In the genomic region with DNA sequence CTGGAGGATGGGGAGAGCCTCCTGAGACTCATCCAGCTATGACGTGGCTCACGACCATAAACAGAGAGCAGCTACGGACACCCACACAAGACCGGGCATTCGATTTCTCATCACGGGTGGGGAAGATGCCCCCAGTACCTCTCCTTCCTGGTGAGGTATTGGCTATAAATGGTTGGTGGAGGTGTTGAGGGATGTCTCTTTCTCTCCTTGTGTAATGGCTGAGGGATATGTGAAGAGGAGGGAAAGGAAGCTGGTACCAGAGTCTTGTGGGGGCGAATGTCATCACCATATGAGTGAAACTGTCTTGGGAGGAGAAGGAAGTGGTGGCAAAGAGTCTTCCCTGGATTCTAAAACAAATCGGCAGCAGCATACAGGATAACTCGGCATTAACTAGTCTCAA, we compare ENCODE assay signal across 14 mouse cellular contexts.
"Had no signal": no experiment of that assay in that cellular context is flagged by ENCODE, and none has a peak within 500 bp of the region (broad histone marks: within the 10 kb centered on the region; RNA-seq: fewer than 3 reads in every experiment).

No protein-coding gene starts in this region.

- H3K4me1 ChIP-seq: neural tube, embryonic 12.5 days; neural tube, embryonic 13.5 days; stomach, embryonic 15.5 days had no signal

- H3K27me3 ChIP-seq: neural tube, embryonic 12.5 days; neural tube, embryonic 13.5 days; neural tube, embryonic 15.5 days; stomach, embryonic 15.5 days had no signal

- H3K4me3 ChIP-seq: neural tube, embryonic 12.5 days; neural tube, embryonic 13.5 days; neural tube, embryonic 15.5 days; stomach, embryonic 15.5 days had no signal

- H3K36me3 ChIP-seq: neural tube, embryonic 12.5 days; neural tube, embryonic 13.5 days; neural tube, embryonic 15.5 days; stomach, embryonic 15.5 days had no signal

- H3K27ac ChIP-seq: neural tube, embryonic 12.5 days; neural tube, embryonic 13.5 days; neural tube, embryonic 15.5 days; stomach, embryonic 15.5 days; stomach, postnatal 0 days had no signal

- H3K9ac ChIP-seq: neural tube, embryonic 12.5 days; neural tube, embryonic 13.5 days; neural tube, embryonic 15.5 days; stomach, embryonic 15.5 days had no signal

- DNase-seq: right cerebral cortex, postnatal 14 days; right cerebral cortex, postnatal 4 days; spleen, adult 18-20 months; thymus, adult 18-20 months; thymus, adult 2 months; thymus, postnatal 14 days; thymus, postnatal 25 days; thymus, postnatal 36 days; thymus, postnatal 4 days had no signal

- H3K4me2 ChIP-seq: neural tube, embryonic 12.5 days; neural tube, embryonic 13.5 days; neural tube, embryonic 15.5 days; stomach, embryonic 15.5 days had no signal

- H3K9me3 ChIP-seq: neural tube, embryonic 12.5 days; neural tube, embryonic 13.5 days; neural tube, embryonic 15.5 days; stomach, embryonic 15.5 days had no signal
